18 mouse cellular contexts compared by ENCODE assay signal in genomic region chr5:125104841-125105240, GRCm38 (mm10).
DNase-seq lines count a peak whose midpoint lies in the region; ATAC-seq lines count a peak whose summit lies in the region.
"Had no signal": no experiment of that assay in that cellular context is flagged by ENCODE, and none has a peak within 500 bp of the region (broad histone marks: within the 10 kb centered on the region; RNA-seq: fewer than 3 reads in every experiment).

No protein-coding gene starts in this region.

- WGBS in heart, embryonic 10.5 days = 50% methylated on average over 6 of the region's 6 CpGs
- 46% methylated on average over 6 of the region's 6 CpGs for WGBS in midbrain, embryonic 11.5 days
- 50% methylated on average over 6 of the region's 6 CpGs for WGBS in midbrain, embryonic 16.5 days
- WGBS in embryonic facial prominence, embryonic 12.5 days = 42% methylated on average over 6 of the region's 6 CpGs
- 74% methylated on average over 6 of the region's 6 CpGs for WGBS in neural tube, embryonic 15.5 days

- no peak overlapping the region for H3K9ac ChIP-seq in midbrain, embryonic 11.5 days (ENCODE audit: low read length)
- no peak overlapping the region for H3K9ac ChIP-seq in midbrain, embryonic 16.5 days (ENCODE audit: low read depth, low read length)
- H3K9ac ChIP-seq in embryonic facial prominence, embryonic 12.5 days = no peak overlapping the region
- no peak overlapping the region for H3K9ac ChIP-seq in neural tube, embryonic 15.5 days (replicated peaks)
- H3K9ac ChIP-seq: limb, embryonic 12.5 days; liver, embryonic 15.5 days had no signal

- DNase-seq in heart, embryonic 10.5 days (ENCODE audit: low spot score) = no peak
- DNase-seq in heart, postnatal 14 days = no peak
- DNase-seq in midbrain, embryonic 11.5 days (ENCODE audit: low spot score, missing footprints) = no peak
- no peak for DNase-seq in ovary, postnatal 10 days (ENCODE audit: low spot score)
- DNase-seq in layer of hippocampus, postnatal 14 days (ENCODE audit: low spot score in 2 of 2) = no peak
- DNase-seq: adrenal gland, postnatal 10 days; cerebellum, adult 11 months; cerebellum, postnatal 25 days; kidney, adult 2 months; kidney, postnatal 14 days; lung, postnatal 10 days had no signal

- no peak overlapping the region for H3K4me3 ChIP-seq in heart, embryonic 10.5 days
- H3K4me3 ChIP-seq in midbrain, embryonic 11.5 days (ENCODE audit: low read depth, low read length) = no peak overlapping the region
- H3K4me3 ChIP-seq in midbrain, embryonic 16.5 days (ENCODE audit: low read depth, low read length) = no peak overlapping the region
- H3K4me3 ChIP-seq in embryonic facial prominence, embryonic 12.5 days = no peak overlapping the region
- no peak overlapping the region for H3K4me3 ChIP-seq in neural tube, embryonic 15.5 days (replicated peaks)
- H3K4me3 ChIP-seq: erythroblast, embryonic 14.5 days; left cerebral cortex, adult 2 months; limb, embryonic 12.5 days; liver, embryonic 15.5 days had no signal

- no peaks in the 10 kb centered on the region for H3K27me3 ChIP-seq in heart, embryonic 10.5 days (ENCODE audit: insufficient read depth, poor library complexity, severe bottlenecking)
- no peaks in the 10 kb centered on the region for H3K27me3 ChIP-seq in midbrain, embryonic 11.5 days (ENCODE audit: control insufficient read depth, insufficient read depth, low read length)
- H3K27me3 ChIP-seq in midbrain, embryonic 16.5 days (ENCODE audit: control insufficient read depth, insufficient read depth, low read depth, low read length) = no peaks in the 10 kb centered on the region
- no peaks in the 10 kb centered on the region for H3K27me3 ChIP-seq in embryonic facial prominence, embryonic 12.5 days
- H3K27me3 ChIP-seq in neural tube, embryonic 15.5 days (replicated peaks) = no peaks in the 10 kb centered on the region
- H3K27me3 ChIP-seq: limb, embryonic 12.5 days; liver, embryonic 15.5 days had no signal

- intact Hi-C loops in heart, postnatal 14 days (cut with DNase I) = loop anchor here (5.0 kb wide), 3 partner anchors 68 to 198 kb away; no protein-coding TSS in a partner anchor

- no peak overlapping the region for H3K4me2 ChIP-seq in midbrain, embryonic 11.5 days
- no peak overlapping the region for H3K4me2 ChIP-seq in midbrain, embryonic 16.5 days (ENCODE audit: low read length)
- no peak overlapping the region for H3K4me2 ChIP-seq in embryonic facial prominence, embryonic 12.5 days (replicated peaks)
- H3K4me2 ChIP-seq in neural tube, embryonic 15.5 days = no peak overlapping the region
- H3K4me2 ChIP-seq: limb, embryonic 12.5 days; liver, embryonic 15.5 days had no signal

- peak overlapping the region; percentile 13; the same call in 1 of the 2 replicates for H3K27ac ChIP-seq in heart, embryonic 10.5 days
- H3K27ac ChIP-seq in midbrain, embryonic 11.5 days (ENCODE audit: low read depth, low read length) = peak overlapping the region; percentile 8; the same call in 1 of the 2 replicates
- H3K27ac ChIP-seq in midbrain, embryonic 16.5 days (ENCODE audit: low read length) = no peak overlapping the region
- 0 out of 2 replicates have a peak overlapping the region, but pooled peaks have one; percentile 30 for H3K27ac ChIP-seq in embryonic facial prominence, embryonic 12.5 days
- peak overlapping the region; percentile 23 for H3K27ac ChIP-seq in neural tube, embryonic 15.5 days (replicated peaks)
- H3K27ac ChIP-seq: left cerebral cortex, adult 2 months; limb, embryonic 12.5 days; liver, embryonic 15.5 days had no signal

- H3K36me3 ChIP-seq in heart, embryonic 10.5 days = peaks cover 84% of the 10 kb centered on the region
- H3K36me3 ChIP-seq in midbrain, embryonic 11.5 days (ENCODE audit: control insufficient read depth, insufficient read depth, low read length) = peaks cover 18% of the 10 kb centered on the region
- peaks cover 20% of the 10 kb centered on the region for H3K36me3 ChIP-seq in midbrain, embryonic 16.5 days (ENCODE audit: control insufficient read depth, insufficient read depth, low read length)
- H3K36me3 ChIP-seq in embryonic facial prominence, embryonic 12.5 days = peaks cover 73% of the 10 kb centered on the region
- H3K36me3 ChIP-seq in neural tube, embryonic 15.5 days = peaks cover 40% of the 10 kb centered on the region

- no peaks in the 10 kb centered on the region for H3K9me3 ChIP-seq in heart, embryonic 10.5 days
- no peaks in the 10 kb centered on the region; the same call in 1 of the 2 replicates for H3K9me3 ChIP-seq in midbrain, embryonic 11.5 days (ENCODE audit: control insufficient read depth, low read length)
- no peaks in the 10 kb centered on the region for H3K9me3 ChIP-seq in midbrain, embryonic 16.5 days (replicated peaks; ENCODE audit: control insufficient read depth, low read length, poor library complexity, severe bottlenecking)
- H3K9me3 ChIP-seq in embryonic facial prominence, embryonic 12.5 days = no peaks in the 10 kb centered on the region
- H3K9me3 ChIP-seq in neural tube, embryonic 15.5 days (replicated peaks) = no peaks in the 10 kb centered on the region
- H3K9me3 ChIP-seq: liver, embryonic 15.5 days had no signal

- H3K4me1 ChIP-seq in heart, embryonic 10.5 days = peaks cover 56% of the 10 kb centered on the region
- peaks cover 15% of the 10 kb centered on the region for H3K4me1 ChIP-seq in midbrain, embryonic 11.5 days (ENCODE audit: control insufficient read depth, insufficient read depth, low read length)
- peaks cover 13% of the 10 kb centered on the region for H3K4me1 ChIP-seq in midbrain, embryonic 16.5 days (ENCODE audit: control insufficient read depth, insufficient read depth, low read length)
- H3K4me1 ChIP-seq in embryonic facial prominence, embryonic 12.5 days = peaks cover 28% of the 10 kb centered on the region
- peaks cover 48% of the 10 kb centered on the region for H3K4me1 ChIP-seq in neural tube, embryonic 15.5 days

- no peak for ATAC-seq in midbrain, embryonic 11.5 days (ENCODE audit: low FRiP score)
- no peak for ATAC-seq in midbrain, embryonic 16.5 days
- ATAC-seq in embryonic facial prominence, embryonic 12.5 days (ENCODE audit: insufficient number of reproducible peaks, insufficient read depth, low FRiP score, low TSS enrichment) = no peak
- ATAC-seq in neural tube, embryonic 15.5 days (ENCODE audit: low FRiP score) = no peak
